Mouse (Mus musculus) layer of hippocampus, adult 11-12 months (tissue): ENCODE measurements at regions not wholly inside any gene's neighbourhood (a gene's known extent, or its start where the extent isn't known, plus 50 kb on each side); places are given as distances from the start of the nearest gene placed in this dataset.
A peak's percentile ranks its signal among the peaks of the same experiment; 100 is the strongest.

Source experiments
- DNase-seq: peaks from one replicate; pipeline ENCODE4 v3.0.0; 2022; ENCODE audit warnings: low spot score

GRCm38 (mm10) chr16:26302045-26302444 lies 69.6 kb downstream of the Cldn1 start:
- no peak for DNase-seq

DNA sequence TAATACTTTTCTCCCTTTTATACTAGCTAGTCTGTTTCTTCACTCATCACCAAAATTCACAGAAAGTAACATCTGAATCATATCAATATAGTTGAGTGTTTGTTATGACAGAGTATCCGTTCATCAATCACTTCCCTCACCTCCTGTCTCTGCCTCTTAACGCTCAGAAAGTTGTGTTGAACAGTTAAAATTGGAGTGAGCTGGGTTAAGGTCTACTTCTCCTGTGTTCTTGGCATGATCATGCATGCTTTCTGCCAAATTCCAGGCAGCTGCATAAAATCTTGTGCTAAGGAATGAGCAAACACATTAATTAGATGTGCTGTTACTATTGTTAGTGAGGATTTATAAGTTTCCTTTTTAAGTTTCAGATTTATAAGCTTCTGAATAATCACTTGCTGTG lies 79.9 kb downstream of the Cldn1 start:
- DNase-seq: no peak

DNA sequence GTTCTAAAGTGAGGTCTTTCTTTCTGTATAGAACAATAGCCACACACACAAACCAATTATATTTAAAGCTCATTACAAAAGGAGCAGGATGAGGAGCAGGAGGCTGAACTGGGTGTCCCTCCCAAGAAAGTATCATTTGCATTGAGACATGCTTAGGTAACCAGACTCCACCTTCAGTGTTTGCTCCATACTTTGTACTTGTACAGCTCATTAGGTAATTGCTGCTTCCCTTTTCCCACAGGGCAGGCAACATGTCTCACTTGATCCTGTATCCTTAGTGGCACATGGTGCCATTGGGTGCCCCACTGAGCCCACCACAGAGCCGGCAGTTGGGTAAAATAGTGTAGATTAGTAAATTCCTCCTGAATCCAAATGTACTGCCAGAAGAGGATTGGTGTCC lies 86.0 kb downstream of the Cldn1 start:
- no peak for DNase-seq

- no peak for DNase-seq
Measured at GRCm38 (mm10) chr16:26284713-26285112, 86.9 kb downstream of the Cldn1 start.

GRCm38 (mm10) chr16:26282418-26282817 lies 89.2 kb downstream of the Cldn1 start:
- no peak for DNase-seq

DNA sequence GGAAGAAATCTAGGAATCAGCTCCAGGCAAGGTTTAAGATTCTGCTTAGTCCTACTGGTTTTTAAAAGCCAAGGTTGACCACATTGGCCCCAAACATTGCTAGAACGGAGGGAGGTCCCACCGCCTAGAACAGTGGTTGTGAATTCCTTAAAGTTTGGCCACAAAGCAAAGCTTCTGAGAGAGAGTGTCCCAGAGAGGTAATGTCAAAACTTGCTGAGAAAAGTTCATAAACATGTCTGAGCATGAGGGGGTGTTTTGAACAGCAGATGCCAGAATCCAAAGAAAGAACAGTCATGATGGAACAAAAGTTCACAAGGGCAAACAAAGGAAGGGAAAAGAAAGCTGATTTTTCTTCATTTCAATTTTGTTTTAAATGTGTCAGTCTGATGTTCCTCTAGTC lies 90.1 kb downstream of the Cldn1 start:
- no peak for DNase-seq

GRCm38 (mm10) chr16:26276789-26277188 lies 94.9 kb downstream of the Cldn1 start:
- no peak for DNase-seq

DNA sequence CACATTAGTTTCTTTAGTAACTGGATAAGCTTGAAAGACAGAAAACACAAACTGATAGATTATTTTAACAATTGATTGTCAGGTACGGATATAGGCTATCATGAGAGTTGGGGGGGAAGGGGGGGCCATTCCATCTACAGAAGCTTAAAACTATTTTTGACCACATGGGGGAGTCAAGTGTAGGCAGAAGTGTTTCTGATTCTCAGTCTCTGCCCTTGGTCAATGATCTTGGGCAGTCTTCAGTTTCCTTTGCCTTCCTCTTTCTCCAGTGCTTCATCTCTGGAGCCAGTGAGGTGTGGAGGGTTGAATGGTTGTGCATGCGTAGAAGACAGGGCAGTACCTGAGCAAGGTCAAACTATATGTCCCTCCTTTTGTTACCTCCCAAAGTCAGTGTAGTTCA lies 118.8 kb downstream of the Cldn1 start:
- no peak for DNase-seq

DNA sequence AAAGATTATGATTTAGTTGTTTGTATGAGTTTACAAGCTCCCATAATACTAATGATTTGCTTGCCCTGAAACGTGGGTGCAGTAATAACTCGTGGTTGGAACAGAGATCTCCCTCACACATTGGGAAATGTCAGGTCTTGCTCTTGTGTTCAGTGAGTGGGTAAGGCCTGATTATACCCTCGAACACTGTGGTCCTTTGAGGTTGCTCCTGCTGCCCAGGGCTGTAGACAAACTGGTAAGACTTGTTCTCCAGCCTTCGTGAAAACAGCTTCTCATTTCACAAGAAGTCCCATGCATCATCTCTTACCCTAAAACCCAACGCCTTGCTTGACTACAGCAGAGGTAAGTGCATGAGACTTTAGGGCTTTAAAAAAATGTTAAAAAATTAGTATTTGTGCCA lies 119.9 kb downstream of the Cldn1 start:
- no peak for DNase-seq

GRCm38 (mm10) chr16:26251027-26251426 lies 120.6 kb downstream of the Cldn1 start:
- no peak for DNase-seq

DNA sequence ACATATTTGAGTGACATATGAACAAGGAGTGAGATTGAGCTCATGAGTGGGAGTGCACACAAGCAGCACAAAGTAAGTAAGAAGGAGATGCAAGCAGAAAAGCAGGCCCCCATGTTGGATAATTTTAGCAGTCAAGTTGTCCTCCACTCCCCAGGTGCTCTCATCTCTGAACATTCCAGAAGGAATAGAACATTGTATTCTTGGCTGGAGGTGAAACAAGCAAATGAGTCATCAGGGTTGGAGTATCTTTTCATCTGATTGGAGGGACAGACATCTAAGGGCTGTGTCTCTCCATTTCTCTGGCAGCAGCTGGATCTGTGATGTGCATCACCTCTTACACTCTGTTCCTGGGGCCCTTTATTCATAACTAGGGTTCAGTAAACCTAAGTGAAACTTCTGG lies 122.7 kb downstream of the Cldn1 start:
- DNase-seq: peak; percentile 6

DNA sequence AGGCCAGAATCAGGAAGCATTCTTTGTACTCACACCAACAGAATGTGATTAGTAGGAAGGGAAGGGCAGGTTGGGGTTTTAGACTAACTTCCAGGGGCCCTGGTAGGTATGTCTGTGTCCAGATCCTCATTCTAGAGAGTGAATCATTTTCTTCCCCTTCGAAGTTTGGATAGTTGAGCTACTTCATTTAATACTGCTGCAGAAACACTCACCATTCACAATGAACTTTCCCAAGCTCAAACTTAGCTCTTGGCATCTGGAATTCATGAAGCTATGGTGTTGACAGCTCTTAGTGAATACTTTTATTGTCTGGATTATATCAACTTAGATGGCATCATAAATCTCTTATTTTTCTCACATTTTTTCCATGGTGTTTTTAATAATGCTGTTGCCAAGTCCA lies 123.7 kb downstream of the Cldn1 start:
- DNase-seq: no peak

DNA sequence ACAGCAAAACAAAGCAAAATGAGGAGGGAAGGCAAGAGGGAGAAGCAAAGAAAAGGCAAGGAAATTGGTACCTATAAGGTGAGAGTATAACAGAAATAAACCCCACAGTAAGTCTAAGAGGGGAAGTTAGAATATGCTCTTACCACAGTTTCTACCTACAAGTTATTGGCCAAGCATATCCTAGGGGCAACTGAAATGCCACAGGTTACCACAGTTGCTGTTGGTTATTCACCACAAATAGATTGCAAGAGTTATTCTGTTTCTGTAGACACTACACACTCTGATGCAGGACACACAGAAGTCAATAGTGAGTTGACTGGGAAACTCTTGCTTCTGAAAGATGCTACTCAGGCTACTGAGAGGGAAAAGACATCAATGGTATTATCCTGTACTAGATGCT lies 129.7 kb upstream of the P3h2 start:
- no peak for DNase-seq

- DNase-seq: peak; percentile 91
Measured at GRCm38 (mm10) chr16:26234113-26234512, 128.5 kb upstream of the P3h2 start.

GRCm38 (mm10) chr16:26231110-26231509 lies 125.5 kb upstream of the P3h2 start:
- DNase-seq: no peak

GRCm38 (mm10) chr16:26211418-26211817 lies 105.8 kb upstream of the P3h2 start:
- no peak for DNase-seq

- DNase-seq: no peak
Measured at GRCm38 (mm10) chr16:26199125-26199524, 93.5 kb upstream of the P3h2 start.

GRCm38 (mm10) chr16:26196345-26196744 lies 90.8 kb upstream of the P3h2 start:
- no peak for DNase-seq

- DNase-seq: no peak
Measured at GRCm38 (mm10) chr16:26185288-26186281, 80.0 kb upstream of the P3h2 start.

DNA sequence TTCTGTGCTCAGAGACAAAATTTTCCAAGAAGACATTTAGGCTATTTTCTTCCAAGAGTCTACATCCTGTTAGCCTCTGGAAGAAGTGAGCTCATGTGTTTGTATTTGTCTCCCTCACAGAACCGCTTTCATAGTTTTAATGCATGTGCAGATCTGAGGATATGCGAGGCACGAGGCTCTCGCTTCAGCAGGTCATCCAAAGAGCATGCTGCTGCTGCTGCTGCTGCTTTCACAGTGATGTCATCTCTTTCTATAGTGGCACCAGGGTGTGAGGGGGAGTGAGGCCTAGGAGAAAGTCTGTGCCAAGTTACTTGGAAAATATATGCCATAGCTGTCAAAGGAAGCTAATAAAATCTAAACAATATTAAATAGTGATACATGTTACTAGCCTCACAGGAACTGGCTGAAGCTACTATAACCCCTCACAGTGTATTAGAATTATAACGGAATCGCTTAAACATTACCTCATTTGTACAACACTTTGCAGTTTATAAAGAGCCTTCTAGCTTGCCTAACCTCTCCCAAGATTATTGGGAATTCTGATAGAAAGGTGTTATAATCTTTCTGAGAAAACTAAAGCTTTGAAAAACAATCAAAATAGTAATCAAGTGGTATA lies 79.2 kb upstream of the P3h2 start:
- no peak for DNase-seq

- no peak for DNase-seq
Measured at GRCm38 (mm10) chr16:26183530-26183929, 77.9 kb upstream of the P3h2 start.

DNA sequence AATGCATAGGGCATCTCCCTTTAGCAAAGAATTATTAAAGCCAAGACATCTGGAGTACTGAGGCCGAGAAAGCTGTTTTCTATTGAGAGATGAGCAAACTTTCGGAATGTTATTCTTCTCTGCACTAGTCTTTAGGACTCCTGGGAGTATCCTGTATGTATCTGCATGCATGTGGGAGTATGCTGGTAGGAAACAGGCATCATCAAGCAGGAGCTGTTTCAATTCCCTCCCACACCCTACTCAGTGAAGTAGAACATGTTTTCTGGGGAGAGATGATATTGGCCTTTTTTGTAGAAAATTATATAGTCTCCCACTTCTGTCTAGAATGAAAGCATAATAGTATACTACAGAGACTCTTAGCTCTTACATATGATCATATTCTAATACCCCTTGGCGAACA lies 76.1 kb upstream of the P3h2 start:
- no peak for DNase-seq

- DNase-seq: no peak
Measured at GRCm38 (mm10) chr16:26171441-26171840, 65.9 kb upstream of the P3h2 start.
